Comparison of ENCODE assay signal across 9 mouse cellular contexts in genomic region chr9:14717689-14718331, GRCm38 (mm10). TPM values are rescaled to one million over a fixed set of nuclear protein-coding genes. Genes with fewer than 3 reads are reported as not detected.
DNase-seq lines count a peak whose midpoint lies in the region; ATAC-seq and TF ChIP-seq lines count a peak whose summit lies in the region.
"Had no signal": no experiment of that assay in that cellular context is flagged by ENCODE, and none has a peak within 500 bp of the region (broad histone marks: within the 10 kb centered on the region; RNA-seq: fewer than 3 reads in every experiment).

No protein-coding gene starts in this region.

- no peak overlapping the region for H3K4me2 ChIP-seq in kidney, embryonic 16.5 days (replicated peaks; ENCODE audit: low read depth, low read length)
- H3K4me2 ChIP-seq in intestine, postnatal 0 days (replicated peaks; ENCODE audit: low read depth): peak overlapping the region; percentile 37; the same call in 1 of the 2 replicates
- H3K4me2 ChIP-seq in midbrain, embryonic 15.5 days: no peak overlapping the region
- H3K4me2 ChIP-seq: limb, embryonic 12.5 days had no signal

- H3K9me3 ChIP-seq in kidney, embryonic 16.5 days (ENCODE audit: low read length): no peaks in the 10 kb centered on the region
- H3K9me3 ChIP-seq in intestine, postnatal 0 days (ENCODE audit: control insufficient read depth): no peaks in the 10 kb centered on the region
- no peaks in the 10 kb centered on the region for H3K9me3 ChIP-seq in midbrain, embryonic 15.5 days
- H3K9me3 ChIP-seq: limb, embryonic 12.5 days had no signal

- H3K9ac ChIP-seq in kidney, embryonic 16.5 days (replicated peaks; ENCODE audit: low read length): no peak overlapping the region
- H3K9ac ChIP-seq in intestine, postnatal 0 days (ENCODE audit: low read depth, low read length): no peak overlapping the region
- H3K9ac ChIP-seq in midbrain, embryonic 15.5 days: no peak overlapping the region
- H3K9ac ChIP-seq: limb, embryonic 12.5 days had no signal

- WGBS in kidney, adult 2 months: 39% methylated on average over 14 of the region's 14 CpGs
- 50% methylated on average over 14 of the region's 14 CpGs for WGBS in kidney, embryonic 16.5 days
- 52% methylated on average over 14 of the region's 14 CpGs for WGBS in intestine, postnatal 0 days
- 34% methylated on average over 14 of the region's 14 CpGs for WGBS in midbrain, embryonic 15.5 days

- no peak for ATAC-seq in kidney, embryonic 16.5 days (ENCODE audit: low FRiP score, low TSS enrichment)
- peak; percentile 48 for ATAC-seq in granulocyte monocyte progenitor cell, adult 5-6 weeks (replicated peaks; ENCODE audit: poor library complexity, severe bottlenecking)
- ATAC-seq in intestine, postnatal 0 days: no peak
- ATAC-seq in midbrain, embryonic 15.5 days (replicated peaks): peak; percentile 86

- H3K36me3 ChIP-seq in kidney, adult 2 months (ENCODE audit: control insufficient read depth, insufficient read depth, low read length): no peaks in the 10 kb centered on the region
- no peaks in the 10 kb centered on the region for H3K36me3 ChIP-seq in kidney, embryonic 16.5 days (ENCODE audit: insufficient read depth, low read length)
- H3K36me3 ChIP-seq in intestine, postnatal 0 days (ENCODE audit: control insufficient read depth, insufficient read depth): no peaks in the 10 kb centered on the region
- H3K36me3 ChIP-seq in midbrain, embryonic 15.5 days (replicated peaks): no peaks in the 10 kb centered on the region
- H3K36me3 ChIP-seq: limb, embryonic 12.5 days had no signal

- peak overlapping the region; percentile 71 for H3K27ac ChIP-seq in kidney, adult 2 months (ENCODE audit: insufficient read depth, low read depth, low read length)
- no peak overlapping the region for H3K27ac ChIP-seq in kidney, embryonic 16.5 days (ENCODE audit: low read length)
- peak overlapping the region; percentile 41; the same call in 1 of the 2 replicates for H3K27ac ChIP-seq in intestine, postnatal 0 days (ENCODE audit: low read depth, low read length)
- H3K27ac ChIP-seq in midbrain, embryonic 15.5 days: no peak overlapping the region
- H3K27ac ChIP-seq: limb, embryonic 12.5 days had no signal

- peak overlapping the region; percentile 44 for H3K4me3 ChIP-seq in kidney, adult 2 months (ENCODE audit: insufficient read depth, low read depth, low read length)
- no peak overlapping the region for H3K4me3 ChIP-seq in kidney, embryonic 16.5 days (ENCODE audit: low read length)
- H3K4me3 ChIP-seq in intestine, postnatal 0 days (ENCODE audit: low read depth, low read length): no peak overlapping the region
- no peak overlapping the region for H3K4me3 ChIP-seq in midbrain, embryonic 15.5 days
- H3K4me3 ChIP-seq: limb, embryonic 12.5 days had no signal

- TF ChIP-seq CTCF in kidney, adult 2 months (conservative IDR thresholded peaks at IDR 0.05; ENCODE audit: insufficient read depth, insufficient read length, low read depth, low read length): no peak
- no peak for TF ChIP-seq CTCF in intestine, postnatal 0 days (IDR thresholded peaks at IDR 0.05; ENCODE audit: low read depth)

- no peaks in the 10 kb centered on the region for H3K27me3 ChIP-seq in kidney, adult 2 months (replicated peaks; ENCODE audit: control insufficient read depth, insufficient read depth, low read length)
- H3K27me3 ChIP-seq in kidney, embryonic 16.5 days (ENCODE audit: insufficient read depth, low read length): no peaks in the 10 kb centered on the region
- no peaks in the 10 kb centered on the region for H3K27me3 ChIP-seq in intestine, postnatal 0 days (replicated peaks; ENCODE audit: control insufficient read depth, insufficient read depth, low read length)
- no peaks in the 10 kb centered on the region; the same call in 1 of the 2 replicates for H3K27me3 ChIP-seq in midbrain, embryonic 15.5 days (replicated peaks)
- H3K27me3 ChIP-seq: limb, embryonic 12.5 days had no signal

- H3K4me1 ChIP-seq in kidney, adult 2 months (ENCODE audit: control insufficient read depth, insufficient read depth, low read length): no peaks in the 10 kb centered on the region
- H3K4me1 ChIP-seq in kidney, embryonic 16.5 days (ENCODE audit: insufficient read depth, low read length): no peaks in the 10 kb centered on the region
- H3K4me1 ChIP-seq in intestine, postnatal 0 days (replicated peaks; ENCODE audit: control insufficient read depth, insufficient read depth, low read length): no peaks in the 10 kb centered on the region
- no peaks in the 10 kb centered on the region; the same call in 1 of the 2 replicates for H3K4me1 ChIP-seq in midbrain, embryonic 15.5 days
- H3K4me1 ChIP-seq: limb, embryonic 12.5 days had no signal

- peak; percentile 61 for DNase-seq in kidney, adult 2 months
- no peak for DNase-seq in cerebellum, postnatal 25 days
- DNase-seq in spleen, adult 12 weeks (ENCODE audit: low spot score): no peak
- no peak for DNase-seq in MN1 (ENCODE audit: low spot score)

- TF ChIP-seq POLR2A in kidney, adult 2 months (IDR thresholded peaks at IDR 0.05; ENCODE audit: low read depth, low read length): no peak

RNA-seq across cellular contexts. Expression of gene Piwil4, which starts 22.7 kb away (rescaled TPM):
- polyA plus RNA-seq in kidney, adult 2 months (2012; rRNA removed): 0.38 and 0.48 TPM in 2 replicates
- polyA plus RNA-seq in kidney, embryonic 16.5 days (2015; fragmentation: Nextera tagmentation; extraction: Ambion mirVana): 0.30 TPM in 1 of 2 replicates, not detected in the other
- total RNA-seq in granulocyte monocyte progenitor cell, adult 5-6 weeks (2014; fragmentation: Nextera tagmentation): not detected in 2 replicates
- total RNA-seq in granulocyte monocyte progenitor cell, adult 5-6 weeks (2017): 0.09 TPM in 1 of 2 replicates, not detected in the other
- 0.17 and 0.18 TPM in 2 replicates for polyA plus RNA-seq in intestine, postnatal 0 days (2015; fragmentation: Nextera tagmentation; extraction: Ambion mirVana)
- 0.34 and 0.66 TPM in 2 replicates for polyA plus RNA-seq in midbrain, embryonic 15.5 days (2015; fragmentation: Nextera tagmentation; extraction: Ambion mirVana)
- polyA plus RNA-seq: limb, embryonic 12.5 days had no signal

RNA-seq across cellular contexts. Expression of gene Fut4, which starts 34.4 kb away (rescaled TPM):
- 0.97 and 1.3 TPM in 2 replicates for polyA plus RNA-seq in kidney, adult 2 months (2012; rRNA removed)
- polyA plus RNA-seq in kidney, embryonic 16.5 days (2015; fragmentation: Nextera tagmentation; extraction: Ambion mirVana): 3.0 and 3.2 TPM in 2 replicates
- total RNA-seq in granulocyte monocyte progenitor cell, adult 5-6 weeks (2014; fragmentation: Nextera tagmentation): 8.4 and 10.6 TPM in 2 replicates
- 12.7 and 16.0 TPM in 2 replicates for total RNA-seq in granulocyte monocyte progenitor cell, adult 5-6 weeks (2017)
- polyA plus RNA-seq in intestine, postnatal 0 days (2015; fragmentation: Nextera tagmentation; extraction: Ambion mirVana): 2.3 and 2.6 TPM in 2 replicates
- 2.1 and 2.2 TPM in 2 replicates for polyA plus RNA-seq in midbrain, embryonic 15.5 days (2015; fragmentation: Nextera tagmentation; extraction: Ambion mirVana)

RNA-seq across cellular contexts. Expression of gene 1700012B09Rik, which starts 53.0 kb away (rescaled TPM):
- not detected in 2 replicates for polyA plus RNA-seq in kidney, adult 2 months (2012; rRNA removed)
- polyA plus RNA-seq in kidney, embryonic 16.5 days (2015; fragmentation: Nextera tagmentation; extraction: Ambion mirVana): not detected in 2 replicates
- 6.3 and 9.3 TPM in 2 replicates for total RNA-seq in granulocyte monocyte progenitor cell, adult 5-6 weeks (2014; fragmentation: Nextera tagmentation)
- 6.2 and 16.1 TPM in 2 replicates for total RNA-seq in granulocyte monocyte progenitor cell, adult 5-6 weeks (2017)
- not detected in 2 replicates for polyA plus RNA-seq in intestine, postnatal 0 days (2015; fragmentation: Nextera tagmentation; extraction: Ambion mirVana)
- 3.7 and 4.7 TPM in 2 replicates for polyA plus RNA-seq in midbrain, embryonic 15.5 days (2015; fragmentation: Nextera tagmentation; extraction: Ambion mirVana)
- polyA plus RNA-seq: limb, embryonic 12.5 days had no signal

Comparison
In these comparisons a context has a peak if more than half of its experiments do, and no peak if none do; other contexts are left out.
1. H3K27ac ChIP-seq: peak in kidney, adult 2 months (single experiment) and intestine, postnatal 0 days (single experiment); none in kidney, embryonic 16.5 days (single experiment) and midbrain, embryonic 15.5 days (single experiment).
2. ATAC-seq: peak in granulocyte monocyte progenitor cell, adult 5-6 weeks (single experiment) and midbrain, embryonic 15.5 days (single experiment); none in kidney, embryonic 16.5 days (single experiment) and intestine, postnatal 0 days (single experiment).